Mouse (Mus musculus) heart, adult 2 months (tissue): ENCODE measurements at regions not wholly inside any gene's neighbourhood (a gene's known extent, or its start where the extent isn't known, plus 50 kb on each side); places are given as distances from the start of the nearest gene placed in this dataset.
A peak's percentile ranks its signal among the peaks of the same experiment; 100 is the strongest.

ENCODE experiments used
- DNase-seq, 2 experiments: peaks; one replicate each; pipeline ENCODE4 v3.0.0; 2021
- H3K27ac ChIP-seq: fragments of 200-600 bp; 2 replicates; pipeline ENCODE4 v1.8.1; 2022
- H3K27me3 ChIP-seq: fragments of 200-500 bp; 2 replicates; pipeline ENCODE4 v1.6.1; 2012; ENCODE audit warnings: mild to moderate bottlenecking, low read length, inconsistent platforms, mixed read lengths; ENCODE audit not compliant: control insufficient read depth, insufficient read depth
- H3K36me3 ChIP-seq: fragments of 200-500 bp; 2 replicates; pipeline ENCODE4 v1.6.1; 2012; ENCODE audit warnings: low read length, inconsistent platforms; ENCODE audit not compliant: control insufficient read depth, insufficient read depth
- H3K4me1 ChIP-seq: fragments of 200-500 bp; 2 replicates; pipeline ENCODE4 v1.6.1; 2011; ENCODE audit warnings: low read length; ENCODE audit not compliant: control insufficient read depth, insufficient read depth
- H3K4me3 ChIP-seq: fragments of 200-600 bp; 2 replicates; pipeline ENCODE4 v1.8.1; 2022
- H3K79me2 ChIP-seq: fragments of 200-500 bp; replicated peaks from 2 replicates; pipeline ENCODE4 v1.6.1; 2012; ENCODE audit warnings: mild to moderate bottlenecking, inconsistent platforms, low read length, moderate library complexity, mixed read lengths; ENCODE audit not compliant: control insufficient read depth, insufficient read depth
- H3K9ac ChIP-seq: fragments of 200-500 bp; 2 replicates; pipeline ENCODE4 v1.6.1; 2012; ENCODE audit warnings: low read depth, mild to moderate bottlenecking, control low read depth, inconsistent platforms, low read length, mixed read lengths
- CTCF ChIP-seq: fragments of 200-600 bp; IDR thresholded peaks from 2 replicates; pipeline ENCODE4 v1.8.1; 2022; ENCODE audit warnings: antibody characterized with exemption, mild to moderate bottlenecking, moderate library complexity
- EP300 ChIP-seq: fragments of 200-500 bp; IDR thresholded peaks from 2 replicates; pipeline ENCODE4 v1.6.1; 2011; ENCODE audit warnings: low read depth, low read length, control low read depth; ENCODE audit not compliant: insufficient read depth
- POLR2A ChIP-seq: fragments of 200-500 bp; IDR thresholded peaks from 2 replicates; pipeline ENCODE4 v1.6.1; 2011; ENCODE audit warnings: mild to moderate bottlenecking, low read depth, low read length, control low read depth; ENCODE audit not compliant: insufficient read depth
- WGBS: fragments of 180-500 bp; shearing (Covaris S2); methylation state at CpG from one replicate; pipeline ENCODE4 v1.1.7; 2018; 5-methylcytosine and 5-hydroxymethylcytosine counted together
- intact Hi-C: fragments of 180-260 bp; cut with DNase I; formaldehyde crosslinking; loops from one replicate; pipeline ENCODE4 v1.15.1; 2025

DNA sequence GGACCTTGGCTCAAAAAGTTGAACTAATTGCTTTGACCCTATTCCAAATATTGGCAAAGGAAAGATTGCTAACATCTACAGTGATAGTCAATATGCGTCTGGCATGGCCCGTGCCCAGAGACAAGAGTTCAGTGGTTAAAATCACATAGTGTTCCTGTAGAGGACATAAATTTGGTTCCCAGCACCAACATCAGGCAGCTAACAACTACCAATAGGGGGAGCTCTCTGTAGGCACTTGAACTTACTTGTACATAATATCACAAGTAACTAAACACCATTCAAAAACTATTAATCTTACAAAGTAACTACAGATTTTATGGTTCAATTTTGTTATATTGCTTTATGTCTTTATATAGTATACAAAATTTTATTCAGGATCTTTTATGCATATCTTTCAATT is 74.3 kb downstream of the Serpinb9g start:
- intact Hi-C loops: loop anchor here (10.0 kb wide), 1 partner anchor 206 kb away; no protein-coding TSS in a partner anchor
- TF ChIP-seq POLR2A (no peak), CTCF (peak; percentile 46)
- no peaks in the 10 kb centered on the region for H3K27me3 ChIP-seq
- H3K4me3 ChIP-seq: no peak overlapping the region
- H3K79me2 ChIP-seq: no peaks in the 10 kb centered on the region
- no peaks in the 10 kb centered on the region for H3K36me3 ChIP-seq
- DNase-seq: no peak
- no peak overlapping the region for H3K27ac ChIP-seq
- WGBS: 78% methylated on average over 2 of the region's 2 CpGs
- H3K4me1 ChIP-seq: no peaks in the 10 kb centered on the region
- H3K9ac ChIP-seq: no peak overlapping the region

DNA sequence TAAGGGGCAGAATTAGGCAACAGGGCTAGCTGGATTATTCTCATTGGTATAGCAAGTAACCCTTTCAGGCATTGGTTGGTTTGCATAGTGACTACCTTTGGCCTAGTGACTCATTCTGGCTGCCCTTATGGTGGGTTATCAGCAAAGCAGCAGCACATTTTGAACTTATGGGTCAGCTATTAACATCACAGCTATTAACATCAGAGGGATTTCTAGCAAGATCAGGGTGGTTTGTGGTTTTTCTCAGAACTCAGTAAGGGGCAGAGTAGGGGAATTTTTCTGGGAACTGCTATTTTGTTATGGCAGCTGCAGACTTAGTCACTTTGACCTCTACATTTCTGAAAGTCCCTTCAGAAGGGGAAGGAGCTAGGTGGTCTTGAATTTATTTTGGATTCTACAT is 75.1 kb downstream of the Serpinb9g start:
- no peak for TF ChIP-seq CTCF
- TF ChIP-seq POLR2A: no peak
- TF ChIP-seq EP300: no peak
- intact Hi-C loops: loop anchor here (10.0 kb wide), 1 partner anchor 205 kb away; no protein-coding TSS in a partner anchor

DNA sequence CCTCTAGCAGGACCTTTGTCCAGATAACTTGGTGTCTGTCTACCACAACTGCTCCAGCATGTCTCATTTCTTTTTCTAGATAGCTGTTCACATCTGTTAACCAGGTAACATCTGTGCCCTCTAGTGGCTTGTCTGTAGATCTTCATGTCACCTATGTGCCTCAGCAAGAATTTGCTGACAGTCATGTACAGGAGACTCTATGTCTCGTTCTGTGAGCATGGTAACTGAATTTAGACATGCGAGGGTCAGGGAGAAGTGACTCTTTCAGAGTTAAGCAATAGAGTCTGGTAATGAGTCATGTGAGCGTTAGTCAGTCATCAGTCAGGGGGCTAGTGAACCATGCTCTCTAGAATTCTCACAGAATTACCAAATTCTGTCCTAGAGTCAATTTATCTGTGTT is 77.0 kb downstream of the Serpinb9g start:
- 0 out of 2 replicates have a peak, but pooled peaks have one; percentile 10 for TF ChIP-seq CTCF
- no peak for TF ChIP-seq POLR2A
- H3K36me3 ChIP-seq: no peaks in the 10 kb centered on the region
- H3K79me2 ChIP-seq: no peaks in the 10 kb centered on the region
- intact Hi-C loops: no loop called here
- no peaks in the 10 kb centered on the region for H3K27me3 ChIP-seq
- no peak overlapping the region for H3K27ac ChIP-seq
- no peaks in the 10 kb centered on the region for H3K4me1 ChIP-seq
- no peak overlapping the region for H3K9ac ChIP-seq
- 61% methylated on average over 3 of the region's 3 CpGs for WGBS
- no peak for DNase-seq
- no peak overlapping the region for H3K4me3 ChIP-seq

More for the DNA sequence above, 75.1 kb downstream of the Serpinb9g start:
- H3K27ac ChIP-seq: no peak overlapping the region
- H3K4me3 ChIP-seq: no peak overlapping the region
- no peaks in the 10 kb centered on the region for H3K4me1 ChIP-seq
- no peaks in the 10 kb centered on the region for H3K79me2 ChIP-seq
- DNase-seq: no peak
- H3K27me3 ChIP-seq: no peaks in the 10 kb centered on the region
- no peaks in the 10 kb centered on the region for H3K36me3 ChIP-seq
- no peak overlapping the region for H3K9ac ChIP-seq

DNA sequence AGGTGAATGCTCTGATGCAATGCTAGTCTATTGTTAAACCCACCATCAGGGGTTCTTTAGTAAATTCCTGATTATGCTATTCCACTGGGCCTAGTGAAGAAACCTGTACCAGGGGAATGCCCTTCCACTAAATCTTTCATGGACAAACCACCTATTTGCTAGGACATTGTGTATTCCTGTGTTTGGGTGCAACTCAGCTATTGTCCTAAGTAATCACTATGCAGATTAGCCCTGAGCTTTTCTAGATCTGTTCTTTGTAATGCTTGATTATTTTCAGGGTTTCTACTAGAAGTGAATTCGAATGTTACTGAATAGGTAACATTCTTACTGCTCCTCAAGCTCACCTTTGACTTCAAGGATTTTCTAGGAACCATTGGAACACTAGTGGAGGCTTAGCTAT is 78.3 kb downstream of the Serpinb9g start:
- Histone ChIP-seq H3K27ac (no peak overlapping the region), H3K27me3 (no peaks in the 10 kb centered on the region), H3K36me3 (no peaks in the 10 kb centered on the region), H3K79me2 (no peaks in the 10 kb centered on the region), H3K4me3 (no peak overlapping the region), H3K4me1 (no peaks in the 10 kb centered on the region), H3K9ac (no peak overlapping the region)
- TF ChIP-seq EP300 (no peak), POLR2A (no peak), CTCF (no peak)
- DNase-seq: no peak
- intact Hi-C loops: no loop called here
- 20% methylated on average over 1 of the region's 1 CpGs for WGBS

DNA sequence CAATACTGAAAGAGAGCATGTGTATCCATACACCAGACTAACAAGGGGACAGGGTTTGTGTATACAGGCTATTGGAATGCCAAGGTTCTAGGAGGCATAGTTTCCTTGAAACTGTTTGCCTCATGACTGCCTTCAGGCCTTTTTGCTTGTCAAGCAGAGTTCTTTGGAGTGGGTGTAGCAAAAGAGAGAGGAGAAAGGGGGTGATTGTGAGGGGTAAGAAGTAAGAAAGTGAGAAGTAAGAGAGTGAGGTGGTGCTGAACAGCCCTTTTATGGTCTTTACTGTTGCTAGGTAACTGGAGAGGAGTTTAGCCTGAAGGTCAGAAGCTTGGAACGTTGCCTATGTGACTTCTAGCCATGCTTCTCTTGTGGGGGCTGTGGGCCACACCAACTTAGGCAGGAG is 78.8 kb downstream of the Serpinb9g start:
- H3K79me2 ChIP-seq: no peaks in the 10 kb centered on the region
- H3K9ac ChIP-seq: no peak overlapping the region
- H3K27me3 ChIP-seq: no peaks in the 10 kb centered on the region

DNA sequence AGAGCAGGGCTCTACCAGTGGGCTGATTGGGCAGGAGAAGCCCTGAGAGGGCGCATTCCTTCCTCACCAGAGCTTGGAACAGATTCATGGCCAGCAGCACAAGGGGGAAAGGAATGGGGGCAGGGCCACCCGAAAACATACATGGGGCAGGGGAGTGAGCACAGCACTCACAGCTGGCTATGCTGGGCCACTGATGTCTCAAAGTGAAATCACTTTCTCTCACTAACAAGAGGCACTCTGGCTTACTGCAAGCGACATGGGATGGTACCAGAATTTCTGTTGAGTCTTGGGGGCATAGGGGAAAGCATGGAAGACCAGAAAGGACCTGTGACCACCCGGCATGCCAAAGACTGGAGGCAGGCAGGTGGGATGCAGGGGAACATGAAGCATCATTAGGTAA is 83.3 kb downstream of the Serpinb9g start:
- Histone ChIP-seq H3K27me3 (no peaks in the 10 kb centered on the region), H3K4me3 (no peak overlapping the region), H3K27ac (no peak overlapping the region), H3K79me2 (no peaks in the 10 kb centered on the region), H3K36me3 (no peaks in the 10 kb centered on the region), H3K9ac (no peak overlapping the region), H3K4me1 (no peaks in the 10 kb centered on the region)
- TF ChIP-seq EP300 (no peak), POLR2A (no peak), CTCF (no peak)
- intact Hi-C loops: no loop called here
- no peak for DNase-seq
- WGBS: 76% methylated on average over 4 of the region's 4 CpGs

More for the DNA sequence above, 78.8 kb downstream of the Serpinb9g start:
- intact Hi-C loops: no loop called here
- Histone ChIP-seq H3K36me3 (no peaks in the 10 kb centered on the region), H3K4me3 (no peak overlapping the region), H3K4me1 (no peaks in the 10 kb centered on the region), H3K27ac (no peak overlapping the region)
- DNase-seq: no peak
- TF ChIP-seq EP300 (no peak), CTCF (no peak), POLR2A (no peak)
- 21% methylated on average over 1 of the region's 1 CpGs for WGBS
